Mouse (Mus musculus): ENCODE measurements at regions not wholly inside any gene's neighbourhood (a gene's known extent, or its start where the extent isn't known, plus 50 kb on each side); places are given as distances from the start of the nearest gene placed in this dataset.

GRCm38 (mm10) chr6:71065428-71065827, 78.8 kb downstream of the Thnsl2 start:
- Histone ChIP-seq H3K36me3 (ENCODE audit: control insufficient read depth, insufficient read depth, low read length, poor library complexity, severe bottlenecking) (no peaks in the 10 kb centered on the region), H3K27me3 (ENCODE audit: control insufficient read depth, insufficient read depth, low read length, poor library complexity, severe bottlenecking) (no peaks in the 10 kb centered on the region)
- DNase-seq (ENCODE audit: low read depth, low spot score) = no peak

DNA sequence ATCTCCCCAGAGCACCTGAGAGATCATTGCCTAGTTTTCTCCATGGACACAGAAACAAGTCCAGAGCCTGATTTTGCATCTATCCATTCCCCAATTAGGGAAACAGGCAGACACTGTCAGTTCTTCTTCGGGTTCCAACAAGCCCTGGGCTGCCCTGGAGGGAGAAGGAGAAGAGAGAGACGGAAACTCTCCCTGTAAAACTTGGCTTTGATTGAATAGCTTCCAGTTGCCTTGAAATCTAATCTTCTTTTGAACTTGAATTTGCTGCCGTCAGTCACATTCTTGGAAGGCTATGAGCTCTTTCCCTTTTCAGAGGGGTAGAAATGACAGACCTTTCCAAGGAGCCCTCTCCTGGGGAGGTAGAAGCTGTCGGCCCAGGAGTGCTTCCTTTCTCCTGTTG, 75.0 kb downstream of the Thnsl2 start:
- no peak for DNase-seq (ENCODE audit: low read depth, low spot score)
- Histone ChIP-seq H3K36me3 (ENCODE audit: control insufficient read depth, insufficient read depth, low read length, poor library complexity, severe bottlenecking) (no peaks in the 10 kb centered on the region), H3K27me3 (ENCODE audit: control insufficient read depth, insufficient read depth, low read length, poor library complexity, severe bottlenecking) (no peaks in the 10 kb centered on the region)

DNA sequence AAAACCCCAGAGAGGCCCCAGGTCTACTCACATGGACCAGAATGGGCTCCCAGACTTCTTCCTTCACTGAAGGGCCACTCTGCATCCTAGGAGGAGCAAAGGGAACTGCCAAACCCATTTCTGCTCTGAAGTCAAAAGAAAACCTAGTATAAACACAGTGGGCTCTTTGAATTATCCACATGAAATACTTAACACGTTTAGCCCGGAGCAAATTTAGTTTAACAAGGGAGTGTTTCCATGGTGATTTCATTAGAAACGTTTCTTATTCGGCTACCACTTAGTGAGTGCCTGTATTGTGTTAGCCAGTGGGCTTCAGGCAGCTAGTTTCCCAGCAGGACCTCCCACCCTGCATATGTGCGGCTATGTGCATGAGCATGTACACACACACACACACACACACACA, 69.4 kb downstream of the Thnsl2 start:
- H3K36me3 ChIP-seq (ENCODE audit: control insufficient read depth, insufficient read depth, low read length, poor library complexity, severe bottlenecking) = no peaks in the 10 kb centered on the region
- H3K27me3 ChIP-seq (ENCODE audit: control insufficient read depth, insufficient read depth, low read length, poor library complexity, severe bottlenecking) = no peaks in the 10 kb centered on the region
- no peak for DNase-seq (ENCODE audit: low read depth, low spot score)
